Mouse (Mus musculus) hematopoietic stem cell, adult 5-6 weeks (primary cell): ENCODE results near the gene Gm15217. TPM values are rescaled to one million over a fixed set of nuclear protein-coding genes. Genes with fewer than 3 reads are reported as not detected.

Experiments used
- ATAC-seq, 2 experiments: fragments of 125-278 bp in 1 of 2; replicated peaks in 1 of 2; 2 replicates each; pipeline ENCODE4 v1.8.0; 2016 to 2017; ENCODE audit warnings: inconsistent platforms in 2 of 2, mild to moderate bottlenecking in 2 of 2, moderate number of reproducible peaks in 2 of 2, low read depth in 1 of 2, moderate TSS enrichment in 1 of 2; ENCODE audit not compliant: low FRiP score in 2 of 2, poor library complexity in 2 of 2, severe bottlenecking in 2 of 2, insufficient read depth in 1 of 2, low TSS enrichment in 1 of 2
- total RNA-seq: library from RNA; stranded (forward); fragments of 172-1452, 232-1000 nt; gene quantifications from 2 replicates; pipeline ENCODE4 v1.2.3, GENCODE M21; 2017

Gene Gm15217
- not detected in 2 replicates for total RNA-seq

DNA sequence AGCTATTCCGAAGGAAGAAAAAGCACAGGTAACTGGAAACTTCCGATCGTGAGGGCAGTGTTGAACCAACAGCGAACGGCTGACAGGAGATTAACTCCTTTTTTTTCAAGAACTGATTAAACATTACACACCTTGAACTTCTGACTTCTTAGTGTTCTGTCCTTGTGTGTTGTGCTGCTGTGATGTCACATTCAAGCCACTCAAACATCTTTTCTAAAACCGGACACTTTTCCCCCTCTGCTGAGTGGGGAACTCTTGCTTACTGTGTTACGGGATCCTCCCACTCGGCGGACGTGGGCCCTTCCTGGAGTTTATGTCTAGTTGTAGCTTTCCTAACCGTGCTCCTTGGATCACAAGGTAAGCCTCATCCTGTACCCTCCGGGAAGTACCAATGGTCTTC is at the start of gene Gm15217:
TSS of gene Gm15217 (plus strand) at position 130 of the 400 bp plus-strand sequence.
- no peak for ATAC-seq

DNA sequence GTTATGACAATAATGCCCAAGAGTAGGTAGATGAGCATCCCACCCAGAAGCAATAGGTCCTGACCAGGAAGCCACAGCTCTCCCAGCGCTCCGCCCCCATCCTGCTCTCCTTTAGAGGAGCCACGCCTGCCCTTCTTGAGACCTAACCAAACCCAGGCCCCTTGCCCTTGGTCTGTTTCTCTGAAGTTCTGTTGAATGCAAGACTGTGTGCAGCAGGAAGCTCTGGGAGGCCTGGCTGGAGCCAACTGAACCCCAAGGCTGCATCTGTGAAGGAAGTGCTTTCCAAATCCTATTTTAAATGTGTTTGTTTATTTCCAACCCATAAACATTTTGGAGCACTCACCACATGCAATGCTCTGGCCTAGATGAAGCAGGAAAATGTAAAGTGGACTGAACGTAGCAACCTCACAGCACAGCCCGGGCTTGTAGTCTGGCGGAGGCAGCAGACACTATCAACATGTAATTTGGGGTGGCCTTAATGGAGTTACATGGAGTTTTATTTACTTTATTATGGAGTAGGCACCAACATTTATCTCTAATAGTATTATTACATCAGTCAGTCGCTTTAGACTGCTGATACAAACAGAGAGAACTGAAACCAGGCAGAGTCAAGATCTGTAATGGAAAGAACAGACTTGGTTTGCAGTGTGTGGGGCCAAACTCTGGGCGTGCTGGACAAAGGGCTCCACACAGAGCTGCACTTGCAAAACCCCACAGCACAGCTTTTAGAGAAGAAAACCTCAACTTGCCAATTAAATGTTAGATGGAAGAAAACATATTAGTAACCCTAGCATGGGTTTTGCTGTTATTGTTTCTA is 45.6 kb upstream of the Gm15217 start:
- ATAC-seq, result no peak

DNA sequence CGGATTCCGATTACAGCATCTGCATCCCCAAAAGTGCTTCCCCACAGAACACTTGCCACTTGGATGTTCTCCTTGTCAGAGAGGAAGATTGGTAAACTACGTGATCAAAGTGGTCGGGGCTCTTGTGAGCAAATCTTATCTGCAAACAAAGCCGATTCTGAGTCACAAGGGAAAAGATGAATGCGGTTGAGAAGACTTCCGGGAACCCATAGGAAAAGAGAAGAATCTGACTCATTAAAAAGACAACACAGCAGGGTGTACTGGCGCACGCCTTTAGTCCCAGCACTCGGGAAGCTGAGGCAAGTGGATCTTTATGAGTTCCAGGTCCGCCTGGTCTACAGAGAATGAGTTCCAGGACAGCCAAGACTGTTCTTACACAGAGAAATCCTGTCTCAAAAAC is 40.4 kb upstream of the Gm15217 start:
- ATAC-seq, result no peak

DNA sequence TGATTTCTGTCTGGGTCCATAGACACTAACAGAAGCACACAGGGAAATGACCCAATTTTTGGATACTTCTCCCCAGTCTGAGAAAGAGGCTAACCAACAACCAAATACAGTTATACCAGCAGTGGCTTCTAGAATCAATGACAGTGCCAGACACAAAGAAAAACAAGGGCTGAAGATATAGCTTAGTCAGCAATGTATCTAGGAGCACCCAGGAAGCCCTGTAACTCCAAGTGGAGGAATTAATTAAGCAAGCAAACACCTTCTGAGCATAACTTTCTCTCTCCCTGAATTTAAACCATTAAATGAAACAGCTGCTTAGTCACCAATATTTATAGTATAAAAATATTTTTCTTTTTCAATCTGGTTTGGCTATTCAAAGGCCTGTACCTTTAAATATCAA is 34.5 kb upstream of the Gm15217 start:
- ATAC-seq, result no peak

DNA sequence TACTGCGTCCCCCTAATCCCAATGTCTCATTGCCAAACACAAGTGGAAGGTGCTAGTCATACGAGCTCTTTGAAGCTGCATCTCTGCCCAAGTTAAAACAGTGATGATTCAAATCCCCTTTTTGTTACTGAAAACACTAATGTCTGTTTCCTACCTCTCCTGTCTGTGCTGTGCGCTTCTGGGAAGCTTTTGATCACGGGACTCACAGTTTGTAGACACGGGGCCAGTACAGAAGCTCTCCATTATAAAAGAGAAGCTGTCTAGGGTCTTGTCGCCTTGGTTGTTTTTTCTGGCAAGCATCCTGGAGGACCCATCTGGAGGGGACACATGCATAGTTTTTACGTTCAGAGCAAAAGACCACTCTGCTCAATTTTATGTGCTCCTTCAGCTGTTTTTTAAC is 21.9 kb upstream of the Gm15217 start:
- no peak for ATAC-seq

DNA sequence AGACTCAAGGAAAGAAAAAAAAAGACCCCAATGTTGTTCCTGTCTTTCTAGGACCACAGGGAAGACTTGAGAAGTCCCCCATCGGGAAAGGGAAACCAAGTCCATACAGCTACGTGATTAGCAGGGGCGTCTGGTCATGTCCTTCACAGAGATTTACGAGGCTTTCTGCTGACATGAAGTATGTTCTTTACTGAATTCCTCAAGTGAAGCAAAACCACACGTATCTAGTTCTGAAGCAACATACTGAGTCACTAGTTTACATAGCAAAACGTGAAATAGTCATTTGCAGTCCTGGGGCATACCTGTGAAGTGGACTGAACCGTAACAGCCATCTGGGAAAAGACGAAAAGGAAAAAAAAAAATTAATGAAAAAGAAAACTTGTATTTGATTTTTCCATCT is 21.5 kb upstream of the Gm15217 start:
- no peak for ATAC-seq

DNA sequence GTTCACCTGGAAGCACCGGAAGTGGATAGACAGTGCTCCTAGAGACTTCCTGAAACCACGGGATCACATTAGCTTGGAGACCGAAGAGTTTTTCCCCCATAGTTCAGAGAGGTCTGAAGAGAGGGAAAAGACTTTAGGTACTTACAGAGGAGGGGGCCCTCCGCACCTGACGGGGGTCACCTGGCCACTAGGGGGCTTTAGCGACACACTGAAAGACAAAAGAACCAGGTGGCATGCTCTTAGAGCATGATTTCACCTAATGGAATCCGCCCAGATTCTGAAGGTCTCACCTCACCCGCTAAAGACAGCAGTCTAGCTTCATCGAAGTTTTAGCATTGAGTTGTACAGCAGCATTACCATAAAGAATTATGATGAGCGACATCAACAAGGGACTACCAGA is 16.0 kb upstream of the Gm15217 start:
- no peak for ATAC-seq

DNA sequence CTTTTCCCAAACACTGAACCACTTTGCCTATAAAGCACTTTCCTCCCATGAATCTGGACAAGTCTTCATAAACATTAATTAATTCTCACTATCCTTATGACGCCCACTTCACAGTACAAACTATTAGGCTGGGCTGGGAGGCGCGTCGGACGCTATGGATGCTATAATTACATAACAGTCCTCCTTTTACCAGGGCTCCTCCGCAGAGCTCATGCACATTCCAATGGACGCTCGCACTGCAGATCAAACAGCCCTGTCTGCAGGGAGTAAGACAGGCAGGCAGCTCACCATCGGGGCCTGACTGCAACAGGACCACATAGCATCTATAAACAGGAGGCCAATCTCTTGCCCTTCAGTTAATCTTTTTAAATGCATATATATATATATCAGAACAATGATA is 6.8 kb upstream of the Gm15217 start:
- ATAC-seq, result no peak

DNA sequence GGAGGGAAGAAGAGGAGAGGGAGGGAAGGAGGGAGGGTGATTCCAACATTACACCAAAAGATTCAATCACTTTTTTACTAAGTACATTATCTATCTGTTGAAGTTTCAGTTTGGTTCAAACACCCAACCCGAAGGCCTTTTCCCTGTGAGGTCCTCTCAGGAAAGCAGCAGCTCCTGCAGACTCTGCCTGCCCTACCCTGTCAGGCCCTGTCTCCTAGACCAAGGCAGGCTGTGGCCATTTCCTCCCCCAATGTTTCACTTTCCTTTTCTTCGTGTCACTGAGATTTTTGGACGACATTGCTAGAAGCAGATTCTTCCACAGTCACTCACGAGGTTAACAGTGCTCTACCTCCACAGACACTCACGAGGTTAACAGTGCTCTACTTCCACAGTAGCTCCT is 3.4 kb upstream of the Gm15217 start:
- peak in 1 of 2 experiments; percentile 48; a peak in 1 of 4 replicates for ATAC-seq

DNA sequence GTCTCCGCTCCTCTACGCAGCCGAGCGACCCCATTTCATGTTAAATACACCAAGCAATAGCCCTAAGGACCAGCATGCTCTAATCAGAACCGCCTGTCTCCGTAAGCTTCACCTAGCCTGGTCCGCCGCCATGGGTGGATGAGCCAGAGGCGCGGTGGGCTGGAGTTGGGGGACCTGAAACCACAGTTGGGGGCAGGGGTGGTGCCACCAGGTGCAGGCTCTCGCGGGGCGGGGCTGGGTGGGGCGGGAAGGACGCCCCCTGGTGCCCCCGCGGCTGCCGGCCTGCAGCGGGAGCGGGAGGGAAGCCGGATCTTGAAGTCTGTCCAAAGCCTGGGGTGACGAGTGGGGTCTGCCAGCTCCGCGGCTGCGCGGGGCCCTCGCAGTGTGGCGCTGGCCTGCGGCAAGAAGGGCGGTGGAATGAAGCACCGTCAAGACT is 1.1 kb downstream of the Gm15217 start:
- peak; percentile 42 to 58; a peak in 2 of 4 replicates for ATAC-seq

DNA sequence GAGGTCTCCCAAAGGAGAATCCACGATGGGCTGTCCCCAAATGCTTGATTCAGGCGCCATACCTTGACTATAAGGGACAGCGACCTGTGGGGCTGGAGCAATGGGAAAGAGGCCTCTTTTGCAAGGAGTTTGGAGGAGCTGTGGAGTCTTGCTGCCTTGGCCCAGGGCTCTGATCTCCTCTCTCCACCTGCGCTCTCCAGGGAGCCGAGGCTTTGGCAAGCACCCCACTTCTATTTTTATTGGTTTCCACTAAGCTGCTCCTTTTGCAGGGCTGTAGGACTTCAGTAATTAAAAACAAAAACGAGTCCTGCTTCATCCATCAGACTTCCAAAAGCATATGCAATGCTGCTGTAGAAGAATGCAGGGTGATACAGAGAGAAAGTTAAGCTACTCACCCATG is 2.2 kb downstream of the Gm15217 start:
- no peak for ATAC-seq

DNA sequence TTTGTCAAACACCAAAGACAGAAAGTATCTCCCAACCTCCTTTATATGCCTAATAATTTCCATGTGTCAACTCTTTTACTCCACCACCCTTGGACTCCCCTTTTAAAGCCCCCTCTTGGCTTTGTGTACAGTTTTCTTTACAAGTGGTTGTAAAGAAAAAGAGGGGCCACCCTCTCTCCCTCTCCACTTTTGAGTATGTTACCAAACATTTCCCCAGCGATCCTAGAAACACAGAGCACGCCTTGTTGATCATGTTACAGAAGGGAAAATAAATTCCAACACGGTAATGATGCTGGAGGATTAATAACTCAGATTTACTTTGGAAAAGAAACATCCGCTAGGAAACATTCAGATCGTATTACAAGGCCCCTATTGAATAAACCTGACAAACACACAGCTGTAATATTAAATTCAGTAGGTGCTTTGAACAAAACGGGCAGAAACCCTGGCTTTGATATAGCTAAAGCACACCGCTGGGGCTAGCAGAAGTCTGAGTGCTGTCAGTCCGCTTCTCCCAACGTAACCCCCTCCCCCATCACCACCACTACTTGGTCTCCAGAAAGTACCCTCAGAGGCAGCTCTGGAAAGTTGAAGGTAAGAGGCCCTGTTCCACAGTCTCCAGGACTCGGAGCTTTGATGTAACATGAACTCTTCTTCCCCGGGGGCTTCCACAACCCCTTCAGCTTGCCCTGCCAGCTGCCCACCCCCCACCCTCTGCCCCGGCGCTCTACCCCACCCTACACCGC is 5.9 kb downstream of the Gm15217 start:
- no peak for ATAC-seq

DNA sequence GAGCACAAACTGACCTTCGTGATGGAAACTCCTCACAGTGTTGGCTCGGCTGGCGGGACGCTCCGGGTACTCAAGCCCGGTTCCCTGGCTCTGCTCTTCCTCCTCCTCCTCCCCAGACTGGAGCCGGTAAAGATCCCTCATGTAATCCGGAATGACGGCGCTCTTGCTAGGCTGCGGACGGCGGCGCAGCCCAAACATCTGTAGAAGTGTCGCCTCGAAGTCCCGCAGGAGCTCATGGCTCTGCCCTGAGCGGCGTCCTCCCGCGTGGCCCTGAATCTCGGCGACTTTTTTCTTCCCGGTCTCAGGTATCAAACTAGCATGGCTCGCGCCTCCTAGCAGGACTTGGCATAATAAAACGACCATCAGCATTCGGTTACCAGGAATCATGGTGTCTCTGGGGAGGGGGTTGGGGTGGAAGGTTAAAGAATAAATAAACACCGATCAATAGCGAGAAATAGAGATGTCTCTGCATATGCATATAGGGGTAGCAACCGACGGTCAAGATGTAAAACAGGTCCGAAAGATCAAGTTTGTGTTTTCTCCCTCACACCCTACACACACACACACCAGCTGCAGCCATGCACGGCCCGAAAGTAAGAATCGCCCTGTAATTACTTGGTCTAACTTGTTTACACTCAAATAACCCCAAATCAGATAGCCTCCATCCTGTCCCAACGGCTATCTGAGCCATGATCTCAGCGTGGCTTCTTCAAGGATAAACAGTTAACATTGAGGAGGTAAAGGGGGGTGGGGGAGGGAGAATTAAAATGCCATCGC is 6.7 kb downstream of the Gm15217 start:
- ATAC-seq, result no peak

DNA sequence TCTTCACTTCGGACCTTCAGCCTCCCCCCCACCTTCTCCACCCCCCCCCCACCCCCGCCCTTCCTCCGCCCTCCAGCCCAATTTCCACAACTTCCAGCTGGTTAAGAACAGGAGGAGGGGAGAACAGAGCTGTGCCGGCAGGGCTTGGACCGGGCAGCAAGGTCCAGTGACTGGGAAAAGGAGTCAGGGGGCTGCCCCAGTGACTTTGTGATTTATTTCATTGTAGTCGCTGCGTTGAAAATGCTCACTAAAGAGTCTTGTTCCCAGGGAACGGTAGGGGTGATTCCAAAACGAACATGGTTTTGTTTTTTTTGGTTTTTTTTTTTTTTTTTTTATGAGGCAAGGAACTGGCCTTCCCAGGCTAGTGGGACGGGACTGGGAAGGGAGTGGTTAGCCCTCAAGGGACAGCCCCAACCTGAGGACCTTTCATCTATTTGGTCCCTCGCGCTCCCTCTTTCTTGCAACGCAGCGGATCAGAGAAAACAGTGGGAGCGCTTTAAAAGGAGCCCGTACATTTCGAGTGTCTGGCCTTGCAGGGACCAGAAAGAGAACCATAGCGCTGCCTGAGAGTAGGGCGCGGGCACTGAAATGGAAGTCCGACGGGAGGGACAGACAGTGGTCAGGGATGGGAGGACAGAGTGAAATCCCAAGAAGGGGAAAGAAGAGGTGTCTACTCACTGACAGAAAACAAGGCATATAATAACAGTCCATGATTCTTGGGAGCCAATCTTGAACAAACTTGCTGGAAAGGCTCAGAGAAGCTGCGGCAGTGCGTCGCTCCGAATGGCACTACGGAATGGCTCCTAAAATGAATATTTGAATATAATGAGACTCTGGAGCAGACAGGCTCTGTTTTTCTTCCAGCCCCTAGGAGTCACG is 7.5 kb downstream of the Gm15217 start:
- no peak for ATAC-seq

DNA sequence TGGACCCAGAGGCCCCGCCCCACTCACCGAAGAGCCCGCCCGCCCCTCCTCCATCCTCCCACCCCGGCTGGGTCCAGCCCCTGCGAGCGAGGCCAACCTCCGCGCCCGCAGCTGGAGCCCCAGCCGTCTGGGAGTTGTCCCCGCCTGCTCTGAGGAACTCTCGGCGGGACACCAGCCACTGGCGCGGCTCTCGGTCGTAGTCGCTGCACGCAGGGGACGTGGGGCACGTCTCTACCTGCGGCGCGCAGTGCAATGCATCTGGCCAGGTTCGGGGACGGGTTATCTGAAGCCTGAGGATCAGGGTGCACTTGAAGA is 8.1 kb downstream of the Gm15217 start:
- ATAC-seq, result peak; percentile 44 to 63; a peak in 3 of 4 replicates

DNA sequence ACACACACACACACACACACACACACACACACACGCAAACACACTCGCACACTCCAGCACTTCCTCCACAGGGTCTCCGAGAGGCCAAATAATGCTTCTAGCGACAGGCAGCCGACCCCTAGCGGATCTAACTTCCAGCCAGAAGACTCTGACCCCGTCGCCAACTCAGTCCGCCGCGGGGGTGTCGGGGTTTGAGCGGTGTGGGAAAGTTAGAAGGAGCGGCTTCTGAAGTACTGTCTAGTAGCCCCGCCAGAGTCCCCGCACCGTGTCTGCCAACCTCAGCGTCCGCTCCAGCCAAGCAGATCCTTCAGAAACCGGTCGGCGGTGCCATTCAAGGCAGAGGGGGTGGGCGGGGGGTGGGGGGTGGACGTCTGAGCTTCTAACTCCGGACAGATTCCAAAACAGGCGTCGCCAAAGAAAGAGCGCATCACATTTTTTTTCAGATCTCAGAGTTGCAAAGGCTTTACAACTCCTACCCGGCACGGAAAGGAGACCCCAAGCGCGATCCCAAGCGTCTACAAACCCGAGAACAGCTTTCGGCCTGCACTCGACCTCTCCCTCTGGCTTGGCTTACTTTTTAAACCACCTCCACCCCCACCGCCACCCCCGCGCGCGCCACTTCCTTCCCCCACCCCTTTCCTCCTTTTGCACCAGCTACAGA is 8.7 kb downstream of the Gm15217 start:
- ATAC-seq, result no peak

DNA sequence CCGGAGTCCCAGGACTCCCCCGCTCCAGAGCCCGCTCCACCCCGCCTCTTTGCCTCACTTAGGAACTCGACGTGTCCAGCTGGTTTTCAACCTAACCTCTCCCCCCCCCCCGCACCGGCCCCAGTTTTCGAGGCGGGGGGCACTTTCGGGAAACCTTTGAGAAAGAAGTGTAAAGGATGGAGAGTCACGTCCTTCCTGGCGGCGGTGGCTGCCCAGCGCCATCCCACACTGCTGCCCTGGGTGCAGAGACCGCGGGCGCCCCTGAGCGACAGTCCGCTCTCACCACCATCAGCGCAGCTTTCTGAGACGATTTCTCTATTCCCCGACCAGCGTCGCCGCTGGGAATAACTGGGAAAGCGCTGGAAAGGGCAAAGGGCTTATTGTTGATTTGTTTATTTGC is 9.4 kb downstream of the Gm15217 start:
- peak in 1 of 2 experiments; percentile 42; a peak in 1 of 4 replicates for ATAC-seq
